Mouse (Mus musculus) heart, embryonic 11.5 days (tissue): ENCODE results near the gene Stxbp2. TPM values are rescaled to one million over a fixed set of nuclear protein-coding genes. Genes with fewer than 3 reads are reported as not detected.

ENCODE experiments used
- ATAC-seq: fragments of 200-750 bp; cut with Nextera tagmentation; replicated peaks from 2 replicates; pipeline ENCODE4 v1.8.0; 2017; ENCODE audit warnings: moderate library complexity; ENCODE audit not compliant: insufficient number of reproducible peaks, low FRiP score, low TSS enrichment
- H3K27ac ChIP-seq: fragments of 300-500 bp; sonication (generic); 2 replicates; pipeline ENCODE4 v1.5.1; 2014; ENCODE audit warnings: mild to moderate bottlenecking, low read depth, low read length
- H3K27me3 ChIP-seq: fragments of 300-500 bp; sonication (generic); 2 replicates; pipeline ENCODE4 v1.6.1; 2014; ENCODE audit warnings: mild to moderate bottlenecking, low read length, mixed read lengths; ENCODE audit not compliant: control insufficient read depth, insufficient read depth
- H3K36me3 ChIP-seq: fragments of 300-500 bp; sonication (generic); 2 replicates; pipeline ENCODE4 v1.6.1; 2014; ENCODE audit warnings: mild to moderate bottlenecking, low read length, moderate library complexity, mixed read lengths; ENCODE audit not compliant: control insufficient read depth, insufficient read depth
- H3K4me1 ChIP-seq: fragments of 300-500 bp; sonication (generic); 2 replicates; pipeline ENCODE4 v1.6.1; 2014; ENCODE audit warnings: low read length; ENCODE audit not compliant: control insufficient read depth, insufficient read depth
- H3K4me2 ChIP-seq: fragments of 300-500 bp; sonication (generic); 2 replicates; pipeline ENCODE4 v1.6.1; 2014; ENCODE audit warnings: mild to moderate bottlenecking, moderate library complexity
- H3K4me3 ChIP-seq: fragments of 300-500 bp; sonication (generic); 2 replicates; pipeline ENCODE4 v1.5.1; 2014; ENCODE audit warnings: low read depth, low read length
- H3K9ac ChIP-seq: fragments of 300-500 bp; sonication (generic); 2 replicates; pipeline ENCODE4 v1.6.1; 2014; ENCODE audit warnings: mild to moderate bottlenecking, low read depth, low read length, moderate library complexity
- H3K9me3 ChIP-seq: fragments of 300-500 bp; sonication (generic); replicated peaks from 2 replicates; pipeline ENCODE4 v1.6.1; 2016; ENCODE audit warnings: low read length; ENCODE audit not compliant: control insufficient read depth
- WGBS: fragments of 180-500 bp; shearing (Covaris S2); extraction: QIAGEN DNeasy Blood & Tissue Kit; methylation state at CpG from one replicate; pipeline ENCODE4 v1.1.7; 2014; ENCODE audit not compliant: insufficient replicate concordance; 5-methylcytosine and 5-hydroxymethylcytosine counted together
- polyA plus RNA-seq: library from polyadenylated mRNA; unstranded; fragments of >200 nt; fragmentation: Nextera tagmentation; extraction: Ambion mirVana; gene quantifications from 2 replicates; pipeline ENCODE4 v1.2.1, GENCODE M21; 2014

Stxbp2 gene
- polyA plus RNA-seq, 1 experiment from 2014 or later: 60.2 TPM

- Histone ChIP-seq H3K27me3 (no peaks in the 10 kb centered on the region), H3K9me3 (no peaks in the 10 kb centered on the region), H3K36me3 (no peaks in the 10 kb centered on the region), H3K4me3 (no peak overlapping the region), H3K4me1 (no peaks in the 10 kb centered on the region), H3K27ac (no peak overlapping the region), H3K4me2 (no peak overlapping the region), H3K9ac (no peak overlapping the region)
- 45% methylated on average over 3 of the region's 3 CpGs for WGBS
- ATAC-seq: no peak
Measured at GRCm38 (mm10) chr8:3598054-3598453, 32.7 kb upstream of the Stxbp2 start.

GRCm38 (mm10) chr8:3599219-3599618 is 31.5 kb upstream of the Stxbp2 start:
- Histone ChIP-seq H3K4me2 (no peak overlapping the region), H3K9me3 (no peaks in the 10 kb centered on the region), H3K36me3 (no peaks in the 10 kb centered on the region), H3K27me3 (no peaks in the 10 kb centered on the region), H3K27ac (no peak overlapping the region), H3K4me1 (no peaks in the 10 kb centered on the region), H3K4me3 (no peak overlapping the region), H3K9ac (no peak overlapping the region)
- WGBS: 54% methylated on average over 1 of the region's 1 CpGs
- no peak for ATAC-seq

- H3K27me3 ChIP-seq: no peaks in the 10 kb centered on the region
- no peak overlapping the region for H3K4me3 ChIP-seq
- H3K9me3 ChIP-seq: no peaks in the 10 kb centered on the region
- no peak overlapping the region for H3K4me2 ChIP-seq
- no peak overlapping the region for H3K9ac ChIP-seq
- 71% methylated on average over 6 of the region's 6 CpGs for WGBS
- H3K4me1 ChIP-seq: no peaks in the 10 kb centered on the region
- no peak for ATAC-seq
- H3K27ac ChIP-seq: no peak overlapping the region
- H3K36me3 ChIP-seq: no peaks in the 10 kb centered on the region
Measured at GRCm38 (mm10) chr8:3600401-3600800, 30.4 kb upstream of the Stxbp2 start.

- Histone ChIP-seq H3K4me1 (no peaks in the 10 kb centered on the region), H3K27ac (no peak overlapping the region), H3K36me3 (no peaks in the 10 kb centered on the region), H3K4me2 (no peak overlapping the region), H3K9me3 (no peaks in the 10 kb centered on the region), H3K27me3 (no peaks in the 10 kb centered on the region), H3K4me3 (no peak overlapping the region), H3K9ac (no peak overlapping the region)
- 61% methylated on average over 13 of the region's 13 CpGs for WGBS
- ATAC-seq: no peak
Measured at GRCm38 (mm10) chr8:3603439-3603838, 27.3 kb upstream of the Stxbp2 start.

DNA sequence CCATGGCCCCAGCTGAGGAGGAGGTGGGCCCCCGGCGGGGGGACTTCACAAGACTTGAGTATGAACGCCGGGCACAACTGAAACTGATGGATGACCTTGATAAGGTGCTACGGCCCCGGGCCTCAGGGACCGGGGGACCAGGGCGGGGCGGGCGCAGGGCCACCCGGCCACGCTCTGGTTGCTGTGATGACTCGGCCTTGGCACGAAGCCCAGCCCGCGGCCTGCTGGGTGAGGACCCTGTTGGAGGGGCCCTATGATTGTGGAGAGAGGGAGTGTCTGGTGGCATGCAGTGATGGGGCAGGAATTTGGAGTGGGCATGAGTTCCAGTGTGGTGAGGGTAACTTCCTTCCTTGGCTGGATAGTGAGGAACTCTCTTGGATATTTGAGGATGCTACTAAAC is 24.2 kb upstream of the Stxbp2 start:
- no peak overlapping the region for H3K27ac ChIP-seq
- H3K4me1 ChIP-seq: no peaks in the 10 kb centered on the region
- peaks cover 21% of the 10 kb centered on the region for H3K36me3 ChIP-seq
- ATAC-seq: no peak; the same call in 1 of the 2 replicates
- H3K4me3 ChIP-seq: no peak overlapping the region
- whole genome bisulfite sequencing: 80% methylated on average over 16 of the region's 16 CpGs
- H3K9ac ChIP-seq: no peak overlapping the region
- H3K27me3 ChIP-seq: no peaks in the 10 kb centered on the region
- H3K9me3 ChIP-seq: no peaks in the 10 kb centered on the region
- H3K4me2 ChIP-seq: no peak overlapping the region

GRCm38 (mm10) chr8:3607822-3608221 is 22.9 kb upstream of the Stxbp2 start:
- Histone ChIP-seq H3K4me1 (no peaks in the 10 kb centered on the region), H3K4me2 (no peak overlapping the region), H3K4me3 (no peak overlapping the region), H3K36me3 (peaks cover 28% of the 10 kb centered on the region), H3K9ac (no peak overlapping the region), H3K27me3 (no peaks in the 10 kb centered on the region), H3K9me3 (no peaks in the 10 kb centered on the region), H3K27ac (no peak overlapping the region)
- no peak for ATAC-seq
- 92% methylated on average over 7 of the region's 7 CpGs for WGBS

DNA sequence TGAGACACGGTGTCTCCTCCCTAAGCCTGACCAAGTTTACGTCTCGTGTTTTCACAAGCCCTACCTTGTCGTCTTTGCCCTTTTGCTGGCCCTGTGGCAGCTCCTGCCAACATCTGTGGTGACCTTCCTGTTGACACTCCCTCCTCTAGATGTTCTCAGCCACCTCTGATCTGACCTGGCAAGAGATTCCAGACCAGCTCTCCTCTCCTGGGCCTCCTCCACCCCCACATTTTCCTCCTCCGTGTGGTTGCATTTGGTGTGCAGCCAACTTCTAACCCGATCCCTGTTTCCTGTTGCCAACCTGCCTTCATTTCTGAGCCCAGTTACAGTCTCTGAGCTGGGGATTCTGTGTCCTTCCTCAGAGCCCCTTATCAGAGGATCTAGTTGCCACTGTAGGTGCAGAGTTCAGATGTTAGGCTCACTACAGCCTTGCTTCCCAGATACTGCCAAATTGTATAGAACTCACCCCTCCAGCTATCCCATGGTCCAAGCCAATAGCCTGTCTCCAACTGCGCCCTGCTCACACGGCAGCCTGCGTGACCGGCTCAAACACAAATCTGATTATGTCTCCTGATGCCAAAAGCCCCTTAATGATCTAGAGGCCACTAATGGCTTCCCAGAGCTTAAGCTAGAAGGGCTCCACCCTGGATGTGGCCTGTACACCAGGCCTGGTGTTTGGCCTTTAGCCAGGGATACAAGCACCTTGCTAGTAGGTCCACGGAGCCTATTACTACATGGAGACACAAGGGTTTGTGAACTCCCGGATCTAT is 21.5 kb upstream of the Stxbp2 start:
- peaks cover 37% of the 10 kb centered on the region for H3K36me3 ChIP-seq
- ATAC-seq: no peak
- no peaks in the 10 kb centered on the region for H3K4me1 ChIP-seq
- no peak overlapping the region for H3K9ac ChIP-seq
- H3K4me3 ChIP-seq: no peak overlapping the region
- 84% methylated on average over 12 of the region's 12 CpGs for WGBS
- H3K9me3 ChIP-seq: no peaks in the 10 kb centered on the region
- no peaks in the 10 kb centered on the region for H3K27me3 ChIP-seq
- H3K27ac ChIP-seq: no peak overlapping the region
- H3K4me2 ChIP-seq: no peak overlapping the region

GRCm38 (mm10) chr8:3609816-3610150 is 21.0 kb upstream of the Stxbp2 start:
- peaks cover 39% of the 10 kb centered on the region for H3K36me3 ChIP-seq
- WGBS: 88% methylated on average over 6 of the region's 6 CpGs

More at GRCm38 (mm10) chr8:3609816-3610150, 21.0 kb upstream of the Stxbp2 start:
- Histone ChIP-seq H3K4me1 (no peaks in the 10 kb centered on the region), H3K4me2 (no peak overlapping the region), H3K9ac (no peak overlapping the region), H3K27me3 (no peaks in the 10 kb centered on the region), H3K4me3 (no peak overlapping the region), H3K27ac (no peak overlapping the region), H3K9me3 (no peaks in the 10 kb centered on the region)
- no peak for ATAC-seq
